Mouse (Mus musculus) hindbrain, embryonic 11.5 days (tissue): ENCODE measurements around the gene Pcdh19. TPM values are rescaled to one million over a fixed set of nuclear protein-coding genes. Genes with fewer than 3 reads are reported as not detected.
"Not testable (repeated sequence)": the region's sequence is repeated elsewhere in the genome, so short reads cannot be mapped to it uniquely, and the experiment has no call there.

Experiments used
- ATAC-seq: fragments of 200-750 bp; cut with Nextera tagmentation; 2 replicates; pipeline ENCODE4 v1.8.0; 2017; ENCODE audit warnings: mild to moderate bottlenecking, moderate TSS enrichment, moderate library complexity; ENCODE audit not compliant: low FRiP score
- DNase-seq: peaks from one replicate; pipeline ENCODE4 v3.0.0-alpha.2; 2015; ENCODE audit warnings: low spot score
- H3K27ac ChIP-seq: fragments of 300-500 bp; sonication (generic); 2 replicates; pipeline ENCODE4 v1.5.1; 2014; ENCODE audit warnings: mild to moderate bottlenecking, low read depth, low read length
- H3K27me3 ChIP-seq: fragments of 300-500 bp; sonication (generic); 2 replicates; pipeline ENCODE4 v1.6.1; 2014; ENCODE audit warnings: mild to moderate bottlenecking, low read length, moderate library complexity, mixed read lengths; ENCODE audit not compliant: control insufficient read depth, insufficient read depth
- H3K36me3 ChIP-seq: fragments of 300-500 bp; sonication (generic); 2 replicates; pipeline ENCODE4 v1.6.1; 2014; ENCODE audit warnings: mild to moderate bottlenecking, low read length, moderate library complexity, mixed read lengths; ENCODE audit not compliant: control insufficient read depth, insufficient read depth
- H3K4me1 ChIP-seq: fragments of 300-500 bp; sonication (generic); replicated peaks from 2 replicates; pipeline ENCODE4 v1.6.1; 2014; ENCODE audit warnings: low read length, mixed read lengths; ENCODE audit not compliant: control insufficient read depth, insufficient read depth
- H3K4me2 ChIP-seq: fragments of 300-500 bp; sonication (generic); replicated peaks from 2 replicates; pipeline ENCODE4 v1.6.1; 2014; ENCODE audit warnings: mild to moderate bottlenecking, low read depth, low read length
- H3K4me3 ChIP-seq: fragments of 300-500 bp; sonication (generic); 2 replicates; pipeline ENCODE4 v1.5.1; 2014; ENCODE audit warnings: low read depth, low read length
- H3K9ac ChIP-seq: fragments of 300-500 bp; sonication (generic); 2 replicates; pipeline ENCODE4 v1.6.1; 2014; ENCODE audit warnings: low read depth, low read length
- H3K9me3 ChIP-seq: fragments of 300-500 bp; sonication (generic); 2 replicates; pipeline ENCODE4 v1.6.1; 2016; ENCODE audit warnings: low read length; ENCODE audit not compliant: control insufficient read depth
- WGBS: fragments of 180-500 bp; shearing (Covaris S2); extraction: QIAGEN DNeasy Blood & Tissue Kit; methylation state at CpG from one replicate; pipeline ENCODE4 v1.1.7; 2014; 5-methylcytosine and 5-hydroxymethylcytosine counted together
- polyA plus RNA-seq: library from polyadenylated mRNA; unstranded; fragments of >200 nt; fragmentation: Nextera tagmentation; extraction: Ambion mirVana; gene quantifications from 2 replicates; pipeline ENCODE4 v1.2.1, GENCODE M21; 2014

Pcdh19 gene
- 3.3 and 4.8 TPM in 2 replicates for polyA plus RNA-seq

- 0 out of 2 replicates have a peak within 1 kb of the TSS, but pooled peaks have one; percentile 42 for H3K27ac ChIP-seq
- H3K27me3 ChIP-seq: peaks cover 3% of the 10 kb centered on the region; the same call in 1 of the 2 replicates
- 20% methylated on average over 20 of the region's 26 CpGs for WGBS
These were observed at the start of gene Pcdh19 for GRCm38 (mm10) chrX:133688840-133689239. Gene Pcdh19 (minus strand): TSS chrX:133688987.

GRCm38 (mm10) chrX:133735871-133736270 lies 47.1 kb upstream of the Pcdh19 start:
- H3K27me3 ChIP-seq: no peaks in the 10 kb centered on the region
- ATAC-seq (no peak), DNase-seq (no peak)
- no peaks in the 10 kb centered on the region for H3K36me3 ChIP-seq
- H3K4me2 ChIP-seq: no peak overlapping the region
- H3K9me3 ChIP-seq: no peaks in the 10 kb centered on the region
- H3K4me3 ChIP-seq: no peak overlapping the region
- H3K4me1 ChIP-seq: no peaks in the 10 kb centered on the region
- H3K9ac ChIP-seq: no peak overlapping the region
- H3K27ac ChIP-seq: no peak overlapping the region
- WGBS: 88% methylated on average over 2 of the region's 2 CpGs

More at GRCm38 (mm10) chrX:133688840-133689239, at the start of gene Pcdh19:
- peak within 1 kb of the TSS; percentile 48 for H3K4me3 ChIP-seq
- peak within 1 kb of the TSS; percentile 83 for H3K4me2 ChIP-seq
- H3K36me3 ChIP-seq: no peaks in the 10 kb centered on the region
- H3K4me1 ChIP-seq: no peaks in the 10 kb centered on the region
- DNase-seq (peak; percentile 80), ATAC-seq (peak; percentile 92)
- H3K9me3 ChIP-seq: no peaks in the 10 kb centered on the region
- H3K9ac ChIP-seq: peak within 1 kb of the TSS; percentile 42

- 45% methylated on average over 6 of the region's 6 CpGs for WGBS
- no peaks in the 10 kb centered on the region for H3K4me1 ChIP-seq
- H3K27ac ChIP-seq: no peak overlapping the region
- H3K4me3 ChIP-seq: no peak overlapping the region
- H3K9ac ChIP-seq: no peak overlapping the region
- no peaks in the 10 kb centered on the region for H3K36me3 ChIP-seq
- ATAC-seq (no peak), DNase-seq (peak; percentile 36)
- H3K27me3 ChIP-seq: no peaks in the 10 kb centered on the region
- no peak overlapping the region for H3K4me2 ChIP-seq
- H3K9me3 ChIP-seq: no peaks in the 10 kb centered on the region
These were observed 46.2 kb upstream of the Pcdh19 start for GRCm38 (mm10) chrX:133734984-133735383.

GRCm38 (mm10) chrX:133721517-133721916 lies 32.7 kb upstream of the Pcdh19 start:
- WGBS: 90% methylated on average over 3 of the region's 3 CpGs
- no peaks in the 10 kb centered on the region for H3K4me1 ChIP-seq
- H3K27me3 ChIP-seq: no peaks in the 10 kb centered on the region
- H3K4me3 ChIP-seq: no peak overlapping the region
- H3K36me3 ChIP-seq: no peaks in the 10 kb centered on the region
- no peak overlapping the region for H3K9ac ChIP-seq
- ATAC-seq (no peak), DNase-seq (no peak)
- H3K4me2 ChIP-seq: no peak overlapping the region
- H3K9me3 ChIP-seq: no peaks in the 10 kb centered on the region
- no peak overlapping the region for H3K27ac ChIP-seq

- WGBS: 75% methylated on average over 2 of the region's 2 CpGs
These were observed 21.8 kb upstream of the Pcdh19 start for GRCm38 (mm10) chrX:133710621-133711020.

GRCm38 (mm10) chrX:133702902-133703301 lies 14.1 kb upstream of the Pcdh19 start:
- H3K9me3 ChIP-seq: no peaks in the 10 kb centered on the region
- no peak overlapping the region for H3K4me3 ChIP-seq
- 91% methylated on average over 1 of the region's 1 CpGs for WGBS
- H3K36me3 ChIP-seq: no peaks in the 10 kb centered on the region
- H3K27ac ChIP-seq: no peak overlapping the region
- DNase-seq (no peak), ATAC-seq (no peak)
- no peaks in the 10 kb centered on the region for H3K27me3 ChIP-seq
- H3K4me1 ChIP-seq: no peaks in the 10 kb centered on the region
- no peak overlapping the region for H3K9ac ChIP-seq
- H3K4me2 ChIP-seq: no peak overlapping the region

More at GRCm38 (mm10) chrX:133710621-133711020, 21.8 kb upstream of the Pcdh19 start:
- no peaks in the 10 kb centered on the region for H3K4me1 ChIP-seq
- no peak overlapping the region for H3K4me2 ChIP-seq
- H3K27me3 ChIP-seq: no peaks in the 10 kb centered on the region
- H3K27ac ChIP-seq: no peak overlapping the region
- H3K4me3 ChIP-seq: no peak overlapping the region
- no peaks in the 10 kb centered on the region for H3K9me3 ChIP-seq
- no peaks in the 10 kb centered on the region for H3K36me3 ChIP-seq
- no peak overlapping the region for H3K9ac ChIP-seq
- ATAC-seq (no peak), DNase-seq (no peak)

- H3K9ac ChIP-seq, H3K4me1 ChIP-seq, ATAC-seq, H3K27ac ChIP-seq, H3K4me3 ChIP-seq, H3K4me2 ChIP-seq, H3K36me3 ChIP-seq, H3K27me3 ChIP-seq, H3K9me3 ChIP-seq, DNase-seq: not testable (repeated sequence)
- WGBS: 84% methylated on average over 2 of the region's 4 CpGs
These were observed 9.1 kb upstream of the Pcdh19 start for GRCm38 (mm10) chrX:133697871-133698270.

- no peaks in the 10 kb centered on the region for H3K27me3 ChIP-seq
- H3K4me3 ChIP-seq: no peak overlapping the region
- no peaks in the 10 kb centered on the region for H3K4me1 ChIP-seq
- H3K9ac ChIP-seq: no peak overlapping the region
- 37% methylated on average over 4 of the region's 4 CpGs for WGBS
- ATAC-seq (no peak), DNase-seq (no peak)
- no peaks in the 10 kb centered on the region for H3K9me3 ChIP-seq
- no peaks in the 10 kb centered on the region for H3K36me3 ChIP-seq
- no peak overlapping the region for H3K4me2 ChIP-seq
- no peak overlapping the region for H3K27ac ChIP-seq
These were observed 7.7 kb upstream of the Pcdh19 start for GRCm38 (mm10) chrX:133696461-133696860.

GRCm38 (mm10) chrX:133693037-133693760 lies 4.4 kb upstream of the Pcdh19 start:
- WGBS: 78% methylated on average over 5 of the region's 5 CpGs
- DNase-seq (no peak), ATAC-seq (no peak)
- Histone ChIP-seq H3K4me1 (no peaks in the 10 kb centered on the region), H3K36me3 (no peaks in the 10 kb centered on the region), H3K9ac (no peak overlapping the region), H3K27me3 (no peaks in the 10 kb centered on the region; the same call in 1 of the 2 replicates), H3K27ac (no peak overlapping the region), H3K4me2 (no peak overlapping the region), H3K9me3 (no peaks in the 10 kb centered on the region), H3K4me3 (no peak overlapping the region)
